Mouse (Mus musculus): Measurements from ENCODE around the gene Rnf149. TPM values are rescaled to one million over a fixed set of nuclear protein-coding genes. Genes with fewer than 3 reads are reported as not detected.

Gene Rnf149
- polyA plus RNA-seq, 1 experiment from 2014 or later = 21.2 TPM

DNA sequence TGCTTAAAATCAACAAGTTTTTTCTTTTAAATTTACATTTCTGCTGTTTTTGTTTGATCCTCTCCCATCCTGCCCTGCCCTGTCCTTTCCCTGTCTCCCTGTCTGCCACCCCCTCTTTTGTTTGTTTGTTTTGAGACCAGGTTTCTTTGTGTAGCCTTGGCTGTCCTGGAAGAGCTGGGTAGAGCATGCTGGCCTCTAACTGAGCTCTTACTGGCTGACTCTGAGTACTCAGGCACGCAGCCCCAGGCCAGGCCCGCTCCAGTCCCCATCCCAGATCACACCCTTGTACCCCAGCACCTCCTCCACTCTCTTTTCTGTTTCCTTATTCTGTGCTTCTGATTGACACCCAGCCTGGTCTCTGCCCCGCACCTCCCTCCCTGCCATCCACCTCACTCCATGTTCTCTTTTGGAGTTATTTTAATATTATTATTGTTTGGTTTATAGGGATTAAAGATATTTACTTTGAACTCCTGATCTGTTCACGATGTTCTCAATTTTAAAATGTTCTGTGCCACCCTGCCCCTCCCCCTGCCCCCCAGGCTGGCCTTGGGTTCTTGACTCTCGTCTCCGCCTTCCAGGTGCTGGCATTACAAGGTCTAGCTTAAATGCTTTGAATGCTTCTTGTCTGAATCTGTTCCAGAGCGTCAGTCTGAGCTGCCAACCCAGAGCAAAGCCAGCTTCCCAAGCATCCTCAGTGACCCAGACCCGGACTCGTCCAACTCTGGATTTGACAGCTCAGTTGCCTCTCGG, 39.4 kb downstream of the Rnf149 start:
- Histone ChIP-seq H3K4me3 (ENCODE audit: low read length) (no peak overlapping the region), H3K9ac (ENCODE audit: low read depth, low read length) (no peak overlapping the region)

DNA sequence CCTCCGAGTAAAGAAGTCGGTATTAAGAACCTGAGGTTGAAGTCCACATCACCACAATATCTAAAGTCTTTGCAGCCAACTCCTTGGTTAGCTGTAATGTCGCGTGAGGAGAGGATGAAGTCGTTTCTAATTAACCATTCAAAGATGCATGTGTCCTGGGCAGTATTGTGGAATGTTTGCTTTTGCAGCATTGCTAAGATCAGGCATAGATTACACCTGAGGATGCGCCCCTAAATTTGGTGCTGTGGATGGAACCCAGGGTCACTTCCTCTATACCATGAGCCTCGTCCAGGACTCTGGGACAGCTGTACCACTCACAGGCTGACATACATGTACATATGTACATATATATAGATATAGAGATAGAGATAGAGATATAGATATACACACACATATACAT, 40.5 kb downstream of the Rnf149 start:
- WGBS = 38% methylated on average over 7 of the region's 7 CpGs
- H3K9me3 ChIP-seq (ENCODE audit: control insufficient read depth, low read length) = no peaks in the 10 kb centered on the region
- ATAC-seq = no peak
- H3K27me3 ChIP-seq (replicated peaks; ENCODE audit: control insufficient read depth, insufficient read depth, low read length) = no peaks in the 10 kb centered on the region
- peaks cover 13% of the 10 kb centered on the region for H3K4me1 ChIP-seq (ENCODE audit: control insufficient read depth, insufficient read depth, low read depth, low read length)
- H3K9ac ChIP-seq (ENCODE audit: low read depth, low read length) = peak overlapping the region; percentile 98
- H3K4me3 ChIP-seq (ENCODE audit: low read length) = peak overlapping the region; percentile 96
- H3K4me2 ChIP-seq (ENCODE audit: low read length) = peak overlapping the region; percentile 94
- H3K36me3 ChIP-seq (ENCODE audit: control insufficient read depth, insufficient read depth, low read length) = peaks cover 28% of the 10 kb centered on the region
- no peak overlapping the region for H3K27ac ChIP-seq (ENCODE audit: low read depth, low read length)

More for the DNA sequence above, 39.4 kb downstream of the Rnf149 start:
- peaks cover 36% of the 10 kb centered on the region for H3K36me3 ChIP-seq (ENCODE audit: control insufficient read depth, insufficient read depth, low read length)
- no peak for ATAC-seq
- H3K4me1 ChIP-seq (ENCODE audit: control insufficient read depth, insufficient read depth, low read depth, low read length) = peaks cover 13% of the 10 kb centered on the region
- no peak overlapping the region for H3K27ac ChIP-seq (ENCODE audit: low read depth, low read length)
- 89% methylated on average over 10 of the region's 10 CpGs for WGBS
- H3K4me2 ChIP-seq (ENCODE audit: low read length) = no peak overlapping the region
- no peaks in the 10 kb centered on the region for H3K27me3 ChIP-seq (replicated peaks; ENCODE audit: control insufficient read depth, insufficient read depth, low read length)
- H3K9me3 ChIP-seq (ENCODE audit: control insufficient read depth, low read length) = no peaks in the 10 kb centered on the region

DNA sequence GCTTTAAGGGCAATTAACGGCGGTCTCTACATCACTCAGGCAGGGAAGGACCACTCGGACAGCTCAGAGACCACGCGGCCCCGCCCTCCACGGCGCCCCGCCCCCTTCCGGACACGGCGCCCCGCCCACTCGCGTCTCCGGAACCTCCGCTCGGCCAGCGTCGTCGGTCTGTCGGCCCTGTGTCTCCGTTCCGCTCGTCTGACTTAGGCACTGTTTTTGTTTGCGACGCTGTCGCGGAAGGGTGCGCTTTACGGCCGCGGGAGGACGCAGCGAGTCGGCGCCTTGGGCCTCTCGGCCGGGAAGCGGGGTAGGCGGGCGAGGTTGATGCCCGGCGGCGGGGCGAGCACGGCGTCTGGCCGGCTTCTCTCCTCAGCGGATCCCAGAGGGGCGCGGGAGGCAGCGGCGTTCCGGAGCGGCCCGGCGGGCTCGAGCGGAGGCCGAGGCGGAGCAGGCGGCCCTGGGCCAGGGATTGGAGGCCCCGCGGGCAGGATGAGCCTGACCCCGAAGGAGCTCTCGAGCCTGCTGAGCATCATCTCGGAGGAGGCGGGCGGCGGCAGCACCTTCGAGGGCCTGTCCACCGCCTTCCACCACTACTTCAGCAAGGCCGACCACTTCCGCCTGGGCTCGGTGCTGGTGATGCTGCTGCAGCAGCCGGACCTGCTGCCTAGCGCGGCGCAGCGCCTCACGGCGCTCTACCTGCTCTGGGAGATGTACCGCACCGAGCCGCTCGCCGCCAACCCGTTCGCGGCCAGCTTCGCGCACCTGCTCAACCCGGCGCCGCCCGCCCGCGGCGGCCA, 41.5 kb downstream of the Rnf149 start:
- WGBS = under 1% methylated on average over 92 of the region's 100 CpGs
- Histone ChIP-seq H3K27ac (ENCODE audit: low read depth, low read length) (peak overlapping the region; percentile 92), H3K36me3 (ENCODE audit: control insufficient read depth, insufficient read depth, low read length) (peaks cover 25% of the 10 kb centered on the region), H3K4me3 (ENCODE audit: low read length) (peak overlapping the region; percentile 96), H3K9me3 (ENCODE audit: control insufficient read depth, low read length) (no peaks in the 10 kb centered on the region), H3K27me3 (replicated peaks; ENCODE audit: control insufficient read depth, insufficient read depth, low read length) (no peaks in the 10 kb centered on the region), H3K4me1 (ENCODE audit: control insufficient read depth, insufficient read depth, low read depth, low read length) (peaks cover 13% of the 10 kb centered on the region), H3K4me2 (ENCODE audit: low read length) (peak overlapping the region; percentile 94), H3K9ac (ENCODE audit: low read depth, low read length) (peak overlapping the region; percentile 98)
- ATAC-seq = peak; percentile 92

DNA sequence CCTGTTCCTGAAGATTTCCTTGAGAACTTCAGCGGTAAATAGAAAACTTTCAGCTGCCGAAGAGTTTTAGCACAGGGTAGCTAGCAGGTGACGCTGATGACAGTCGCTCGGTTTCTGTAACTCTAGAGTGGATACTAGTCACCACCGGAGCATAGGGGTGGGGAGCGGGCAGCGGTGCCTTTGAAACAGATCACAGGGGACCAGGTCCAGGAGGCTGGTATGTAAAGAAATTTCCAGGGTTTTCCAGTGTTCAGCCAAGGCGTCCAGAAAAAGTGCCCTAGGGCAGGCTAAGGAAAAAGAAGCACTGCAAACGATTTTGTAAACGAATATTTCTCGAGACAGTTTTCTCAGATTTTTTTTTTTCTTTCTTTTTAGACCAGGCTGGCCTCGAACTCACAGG, 42.4 kb downstream of the Rnf149 start, which contains the start of gene Cnot11:
TSS of gene Cnot11 (plus strand) at position 162 of the 400 bp plus-strand sequence.
- Histone ChIP-seq H3K27me3 (replicated peaks; ENCODE audit: control insufficient read depth, insufficient read depth, low read length) (no peaks in the 10 kb centered on the region), H3K36me3 (ENCODE audit: control insufficient read depth, insufficient read depth, low read length) (peaks cover 16% of the 10 kb centered on the region), H3K4me1 (ENCODE audit: control insufficient read depth, insufficient read depth, low read depth, low read length) (peaks cover 13% of the 10 kb centered on the region), H3K9ac (ENCODE audit: low read depth, low read length) (peak within 1 kb of the TSS; percentile 98), H3K4me3 (ENCODE audit: low read length) (peak within 1 kb of the TSS; percentile 96), H3K27ac (ENCODE audit: low read depth, low read length) (peak within 1 kb of the TSS; percentile 92), H3K9me3 (ENCODE audit: control insufficient read depth, low read length) (no peaks in the 10 kb centered on the region), H3K4me2 (ENCODE audit: low read length) (peak within 1 kb of the TSS; percentile 94)
- no peak for ATAC-seq
- WGBS = 29% methylated on average over 13 of the region's 13 CpGs

DNA sequence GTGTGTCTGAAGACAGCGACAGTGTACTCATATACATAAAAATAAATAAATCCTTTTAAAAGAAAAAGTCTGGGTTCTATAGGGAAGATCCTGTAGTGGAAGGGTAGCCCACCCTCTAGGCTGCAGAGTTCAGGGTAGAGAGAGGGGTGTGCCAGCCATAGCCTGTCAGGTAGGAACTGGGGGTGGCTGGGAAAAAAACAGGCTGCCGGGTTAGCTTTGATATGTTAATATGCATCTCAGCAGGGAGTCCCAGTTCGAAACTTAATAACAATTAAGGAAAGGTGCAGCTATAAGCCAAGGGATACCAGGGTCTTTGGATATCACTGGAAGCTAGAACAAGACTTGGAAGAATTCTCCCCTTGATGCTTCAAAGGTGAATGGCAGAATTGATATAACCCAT, 43.3 kb downstream of the Rnf149 start:
- H3K4me3 ChIP-seq (ENCODE audit: low read length) = no peak overlapping the region
- no peaks in the 10 kb centered on the region for H3K27me3 ChIP-seq (replicated peaks; ENCODE audit: control insufficient read depth, insufficient read depth, low read length)
- no peak overlapping the region for H3K9ac ChIP-seq (ENCODE audit: low read depth, low read length)
- no peaks in the 10 kb centered on the region for H3K9me3 ChIP-seq (ENCODE audit: control insufficient read depth, low read length)
- no peak overlapping the region for H3K4me2 ChIP-seq (ENCODE audit: low read length)
- 27% methylated on average over 3 of the region's 3 CpGs for WGBS
- peaks cover 13% of the 10 kb centered on the region for H3K4me1 ChIP-seq (ENCODE audit: control insufficient read depth, insufficient read depth, low read depth, low read length)
- peaks cover 8% of the 10 kb centered on the region; the same call in 1 of the 2 replicates for H3K36me3 ChIP-seq (ENCODE audit: control insufficient read depth, insufficient read depth, low read length)
- ATAC-seq = no peak
- H3K27ac ChIP-seq (ENCODE audit: low read depth, low read length) = no peak overlapping the region

DNA sequence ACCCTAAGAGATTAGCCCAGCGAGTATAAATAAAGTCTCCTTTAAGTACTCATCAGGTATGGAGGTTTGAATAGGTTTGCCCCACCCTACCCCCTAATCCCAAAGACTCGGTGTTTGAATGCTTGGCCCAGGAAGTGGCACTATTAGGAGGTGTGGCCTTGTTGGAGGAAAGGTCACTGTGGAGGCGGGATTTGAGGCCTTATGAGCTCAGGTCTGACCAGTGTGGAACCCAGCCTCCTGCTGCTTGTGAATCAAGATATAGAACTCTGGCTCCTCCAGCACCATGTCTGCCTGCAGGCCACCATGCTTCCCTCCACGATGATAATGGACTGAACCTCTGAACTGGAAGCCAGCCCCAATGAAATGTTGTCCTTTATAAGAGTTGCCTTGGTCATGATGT, 46.2 kb downstream of the Rnf149 start:
- no peak overlapping the region for H3K9ac ChIP-seq (ENCODE audit: low read depth, low read length)
- no peaks in the 10 kb centered on the region for H3K36me3 ChIP-seq (ENCODE audit: control insufficient read depth, insufficient read depth, low read length)
- no peak overlapping the region for H3K27ac ChIP-seq (ENCODE audit: low read depth, low read length)
- no peak overlapping the region for H3K4me3 ChIP-seq (ENCODE audit: low read length)
- H3K4me1 ChIP-seq (ENCODE audit: control insufficient read depth, insufficient read depth, low read depth, low read length) = no peaks in the 10 kb centered on the region
- WGBS = 76% methylated on average over 4 of the region's 4 CpGs
- H3K4me2 ChIP-seq (ENCODE audit: low read length) = no peak overlapping the region
- no peaks in the 10 kb centered on the region for H3K9me3 ChIP-seq (ENCODE audit: control insufficient read depth, low read length)
- H3K27me3 ChIP-seq (replicated peaks; ENCODE audit: control insufficient read depth, insufficient read depth, low read length) = no peaks in the 10 kb centered on the region
- ATAC-seq = no peak

DNA sequence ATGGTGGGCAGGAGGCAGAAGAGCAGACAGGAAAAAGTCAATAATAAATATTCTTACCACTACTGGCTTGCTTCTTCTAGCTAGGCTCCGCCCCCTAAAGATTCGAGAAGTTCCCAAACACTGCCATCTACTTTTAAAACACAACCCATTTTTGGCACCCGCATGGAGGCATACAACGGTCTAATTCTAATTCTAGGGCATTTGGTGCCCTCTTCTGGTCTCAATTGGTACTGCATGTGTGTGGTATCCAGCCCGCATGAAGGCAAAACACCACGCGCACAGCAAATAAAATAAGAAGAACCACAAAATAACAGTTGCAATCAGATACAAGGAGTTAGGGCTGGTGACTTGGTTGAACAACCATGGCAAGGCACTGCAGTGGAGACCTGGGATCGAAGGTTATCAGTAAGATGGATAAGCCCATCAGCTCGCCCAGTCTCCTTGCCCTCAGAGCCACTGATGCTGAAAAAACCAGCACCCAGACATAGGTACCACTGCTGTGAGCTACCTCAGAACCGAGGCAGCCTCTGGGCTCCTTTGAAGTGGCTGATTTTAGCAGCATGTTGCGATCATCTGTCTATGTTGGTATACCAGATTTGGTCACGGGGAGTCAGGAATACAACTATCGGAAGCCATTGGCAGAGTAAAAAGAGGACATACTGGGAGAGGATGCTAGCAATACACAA, 46.8 kb downstream of the Rnf149 start:
- H3K36me3 ChIP-seq (ENCODE audit: control insufficient read depth, insufficient read depth, low read length) = no peaks in the 10 kb centered on the region
- no peak for ATAC-seq
- no peaks in the 10 kb centered on the region for H3K27me3 ChIP-seq (replicated peaks; ENCODE audit: control insufficient read depth, insufficient read depth, low read length)
- H3K4me2 ChIP-seq (ENCODE audit: low read length) = no peak overlapping the region
- no peak overlapping the region for H3K4me3 ChIP-seq (ENCODE audit: low read length)
- H3K4me1 ChIP-seq (ENCODE audit: control insufficient read depth, insufficient read depth, low read depth, low read length) = no peaks in the 10 kb centered on the region
- no peak overlapping the region for H3K9ac ChIP-seq (ENCODE audit: low read depth, low read length)
- no peak overlapping the region for H3K27ac ChIP-seq (ENCODE audit: low read depth, low read length)
- no peaks in the 10 kb centered on the region for H3K9me3 ChIP-seq (ENCODE audit: control insufficient read depth, low read length)
- WGBS = 43% methylated on average over 13 of the region's 13 CpGs

DNA sequence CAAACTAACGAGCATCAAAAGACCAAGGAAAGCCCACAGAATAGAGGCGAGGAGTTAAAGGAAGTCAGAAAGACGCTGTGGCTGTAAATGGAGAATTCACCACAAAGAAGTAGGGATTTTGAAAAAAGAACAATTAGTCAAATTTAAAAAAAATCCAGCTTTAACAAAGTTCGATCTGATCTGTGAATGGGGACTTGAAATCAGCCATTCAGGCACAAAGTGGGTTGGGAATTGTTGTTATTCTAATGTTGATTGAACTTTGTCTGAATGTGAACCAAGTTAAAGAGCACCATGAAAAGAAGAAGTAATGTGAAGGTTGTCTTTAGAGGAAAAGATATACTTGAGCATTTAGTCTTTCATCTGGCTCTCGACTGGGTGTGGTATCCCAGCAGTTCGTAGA, 48.9 kb downstream of the Rnf149 start:
- H3K27me3 ChIP-seq (replicated peaks; ENCODE audit: control insufficient read depth, insufficient read depth, low read length) = no peaks in the 10 kb centered on the region
- H3K36me3 ChIP-seq (ENCODE audit: control insufficient read depth, insufficient read depth, low read length) = no peaks in the 10 kb centered on the region
- H3K4me1 ChIP-seq (ENCODE audit: control insufficient read depth, insufficient read depth, low read depth, low read length) = no peaks in the 10 kb centered on the region
- H3K4me2 ChIP-seq (ENCODE audit: low read length) = no peak overlapping the region
- H3K27ac ChIP-seq (ENCODE audit: low read depth, low read length) = no peak overlapping the region
- no peak for ATAC-seq
- WGBS = 48% methylated on average over 6 of the region's 6 CpGs
- H3K4me3 ChIP-seq (ENCODE audit: low read length) = no peak overlapping the region
- no peaks in the 10 kb centered on the region for H3K9me3 ChIP-seq (ENCODE audit: control insufficient read depth, low read length)
- H3K9ac ChIP-seq (ENCODE audit: low read depth, low read length) = no peak overlapping the region

DNA sequence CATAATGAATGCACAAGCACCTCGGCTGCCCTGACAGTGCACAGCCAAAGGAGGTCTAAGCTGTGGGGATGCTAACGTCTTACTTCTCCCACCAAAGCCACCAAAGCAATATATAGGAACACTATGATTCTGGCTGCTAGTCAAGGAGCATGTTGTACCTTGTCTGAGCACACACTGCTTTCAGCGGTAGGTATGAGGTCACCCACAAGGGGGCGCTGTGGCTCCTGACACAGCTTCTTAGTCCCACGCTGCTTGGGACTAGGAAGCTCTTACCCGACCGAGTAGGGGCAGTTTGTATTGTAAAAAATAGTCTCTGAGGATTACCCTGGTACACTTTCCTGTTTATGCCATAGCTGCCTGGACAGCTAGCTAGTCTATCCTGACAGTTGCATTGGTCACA, 49.8 kb downstream of the Rnf149 start:
- Histone ChIP-seq H3K9me3 (ENCODE audit: control insufficient read depth, low read length) (no peaks in the 10 kb centered on the region), H3K4me1 (ENCODE audit: control insufficient read depth, insufficient read depth, low read depth, low read length) (no peaks in the 10 kb centered on the region), H3K36me3 (ENCODE audit: control insufficient read depth, insufficient read depth, low read length) (no peaks in the 10 kb centered on the region), H3K4me3 (ENCODE audit: low read length) (no peak overlapping the region), H3K4me2 (ENCODE audit: low read length) (no peak overlapping the region), H3K27ac (ENCODE audit: low read depth, low read length) (no peak overlapping the region), H3K9ac (ENCODE audit: low read depth, low read length) (no peak overlapping the region), H3K27me3 (replicated peaks; ENCODE audit: control insufficient read depth, insufficient read depth, low read length) (no peaks in the 10 kb centered on the region)
- WGBS = 17% methylated on average over 7 of the region's 7 CpGs
- no peak for ATAC-seq

Measured in hindbrain, embryonic 16.5 days (tissue).